Mouse (Mus musculus) adrenal gland, adult (tissue): ENCODE data around the gene Tcam1.

Experiments
- DNase-seq, 2 experiments: peaks; one replicate each; pipeline ENCODE4 v3.0.0; 2022 to 2023; ENCODE audit warnings: low spot score in 1 of 2; ENCODE audit not compliant: inconsistent age in 2 of 2

Gene Tcam1

DNA sequence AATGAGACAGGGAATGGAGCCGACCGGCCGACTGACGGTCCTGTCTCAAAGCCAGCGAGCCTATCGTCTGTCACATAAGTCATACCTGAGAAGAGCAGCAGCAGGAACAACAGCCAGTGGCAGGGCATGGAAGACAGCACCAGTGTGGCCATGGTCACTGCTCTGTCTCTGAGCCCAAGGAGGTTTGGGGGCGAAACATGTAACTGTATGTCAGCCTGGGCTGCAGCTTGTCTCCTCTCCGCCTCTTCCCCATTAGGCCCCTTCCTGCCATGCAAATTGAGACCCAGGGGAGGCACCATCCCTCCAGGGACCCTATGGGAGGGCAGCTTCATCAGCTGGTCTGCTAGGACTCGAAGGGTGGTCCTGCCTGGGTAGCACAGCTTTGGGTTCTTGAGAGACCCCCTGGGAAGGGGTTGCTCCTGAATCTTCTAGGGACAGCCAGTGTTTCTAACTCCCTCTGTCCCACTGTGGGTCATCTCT, 37.9 kb downstream of the Tcam1 start, which contains the start of gene Cd79b:
TSS of gene Cd79b (minus strand) at position 430 of the 480 bp plus-strand sequence.
- DNase-seq = no peak

DNA sequence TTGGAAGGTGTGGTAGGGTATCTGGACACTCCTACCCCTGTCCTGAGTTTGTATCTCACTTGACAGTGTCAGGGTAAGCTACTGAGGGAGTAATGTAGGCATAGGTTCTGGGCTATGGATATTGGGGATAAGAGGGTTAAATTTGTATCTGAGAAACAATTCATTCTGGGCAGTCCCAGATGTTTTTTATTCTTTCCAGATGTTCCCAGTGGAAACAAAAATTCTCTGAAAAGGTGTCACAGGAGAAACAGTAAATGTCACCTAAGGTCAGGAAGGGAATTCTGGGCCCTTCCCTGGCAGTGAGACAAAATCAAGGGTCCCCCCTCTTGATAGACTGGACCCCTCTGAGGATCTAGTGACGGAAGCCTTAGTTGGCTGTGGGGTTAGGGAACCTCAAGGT, 39.9 kb downstream of the Tcam1 start:
- no peak for DNase-seq

DNA sequence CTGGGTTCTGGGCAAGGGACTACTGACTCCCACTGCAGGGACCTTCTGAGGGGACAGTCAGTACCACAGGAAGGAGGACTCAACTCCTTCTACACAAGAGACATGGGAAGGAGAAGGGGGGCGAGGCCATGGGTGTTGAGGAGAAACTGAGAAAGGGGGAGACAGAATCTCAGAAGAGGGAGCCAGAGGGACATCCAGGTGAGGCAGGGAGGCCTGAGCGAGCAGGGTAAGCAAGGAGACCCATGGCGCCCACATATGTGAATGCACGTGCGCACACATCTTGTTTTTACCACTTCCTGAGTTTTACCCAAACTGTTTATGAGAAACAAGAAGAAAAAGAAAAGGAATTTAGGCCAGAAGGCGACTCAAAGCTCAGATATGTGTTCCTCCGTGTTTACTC, 41.3 kb downstream of the Tcam1 start:
- no peak for DNase-seq

- DNase-seq = peak in 1 of 2 experiments; percentile 36
These were observed 42.2 kb downstream of the Tcam1 start for GRCm38 (mm10) chr11:106318406-106319366.

DNA sequence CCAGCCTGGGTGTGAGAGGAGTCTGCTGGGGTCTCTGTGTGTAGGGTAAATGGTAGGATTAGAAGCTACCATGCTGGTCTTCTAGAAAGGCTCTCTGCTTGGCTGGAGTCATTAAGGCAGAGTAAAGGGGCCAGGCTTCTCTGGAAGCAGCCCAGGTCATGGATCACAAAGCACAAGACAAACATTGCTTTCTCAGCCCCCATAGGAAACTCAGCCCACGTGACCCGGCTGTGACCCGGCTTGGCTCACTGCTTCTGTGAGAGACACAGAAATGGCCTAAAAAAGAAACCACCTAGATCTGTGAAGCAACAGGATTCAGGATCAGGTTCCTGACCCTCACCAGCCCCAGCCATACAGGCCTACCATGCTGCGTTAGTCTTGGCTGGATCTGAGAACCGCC, 48.4 kb downstream of the Tcam1 start:
- no peak for DNase-seq

GRCm38 (mm10) chr11:106325566-106326206, 49.2 kb downstream of the Tcam1 start:
- peak; percentile 42 to 82 for DNase-seq

GRCm38 (mm10) chr11:106326475-106326874, 50.0 kb downstream of the Tcam1 start:
- DNase-seq = no peak

DNA sequence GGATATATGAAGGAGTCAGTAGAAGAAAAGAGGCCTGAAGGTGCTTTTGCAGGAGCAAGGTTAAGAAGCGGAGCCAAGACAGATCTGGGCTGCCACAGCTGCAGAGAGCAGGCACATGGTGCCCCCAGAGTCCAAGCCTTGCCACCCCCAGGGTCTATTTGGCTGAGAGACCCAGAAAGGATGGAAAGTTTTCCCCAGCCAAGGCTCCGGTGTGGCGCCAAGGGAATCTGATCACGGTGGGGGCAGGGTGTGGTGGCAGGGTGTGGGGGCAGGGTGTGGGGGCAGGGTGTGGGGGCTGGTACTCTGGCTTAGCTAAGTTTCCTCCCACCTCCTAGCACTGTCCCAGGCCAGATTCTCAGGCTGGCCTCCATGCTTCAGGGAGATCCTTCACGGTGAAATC, 52.0 kb downstream of the Tcam1 start:
- DNase-seq = no peak

DNA sequence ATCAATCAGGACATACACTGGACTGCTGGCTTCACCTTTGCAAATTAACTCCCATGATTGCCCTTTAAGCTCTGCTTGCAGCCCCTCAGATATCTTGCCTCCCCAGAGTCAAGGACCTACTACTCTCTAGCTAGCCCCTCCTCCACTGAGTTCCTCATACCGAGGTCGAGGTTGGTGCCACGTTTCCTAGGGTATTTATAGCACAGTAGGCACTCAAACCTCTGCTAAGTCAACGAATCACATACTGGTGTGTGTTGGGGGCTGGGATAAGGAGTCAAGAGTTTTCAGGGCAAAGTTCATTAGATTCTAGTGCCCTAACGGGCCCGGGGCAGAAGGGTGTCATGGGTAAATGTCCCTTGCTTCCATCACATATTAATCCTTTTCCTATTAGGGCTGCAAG, 52.7 kb downstream of the Tcam1 start:
- no peak for DNase-seq

DNA sequence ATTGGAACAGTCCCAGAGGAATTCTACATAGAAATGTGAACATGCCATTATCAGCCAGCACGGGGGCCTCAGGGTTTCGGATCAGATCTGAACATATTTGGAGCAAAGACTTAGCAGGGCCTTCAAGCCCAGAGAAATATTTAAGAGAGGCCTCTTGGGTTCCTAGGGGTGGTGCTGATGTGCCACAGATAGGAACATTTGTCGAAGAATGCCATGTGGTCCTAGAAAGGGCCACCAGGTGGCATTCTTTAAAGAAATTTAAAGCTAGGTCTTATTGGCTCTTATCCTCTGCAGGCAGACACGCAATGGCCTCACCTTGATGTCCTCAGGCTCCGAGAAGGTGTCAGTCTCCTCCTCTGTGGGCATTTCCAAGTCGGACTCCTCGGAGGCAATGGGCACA, 53.2 kb downstream of the Tcam1 start:
- DNase-seq = peak; percentile 24 to 76

- no peak for DNase-seq
These were observed 56.0 kb downstream of the Tcam1 start for GRCm38 (mm10) chr11:106332458-106332857.

- no peak for DNase-seq
These were observed 57.6 kb downstream of the Tcam1 start for GRCm38 (mm10) chr11:106334066-106334465.

DNA sequence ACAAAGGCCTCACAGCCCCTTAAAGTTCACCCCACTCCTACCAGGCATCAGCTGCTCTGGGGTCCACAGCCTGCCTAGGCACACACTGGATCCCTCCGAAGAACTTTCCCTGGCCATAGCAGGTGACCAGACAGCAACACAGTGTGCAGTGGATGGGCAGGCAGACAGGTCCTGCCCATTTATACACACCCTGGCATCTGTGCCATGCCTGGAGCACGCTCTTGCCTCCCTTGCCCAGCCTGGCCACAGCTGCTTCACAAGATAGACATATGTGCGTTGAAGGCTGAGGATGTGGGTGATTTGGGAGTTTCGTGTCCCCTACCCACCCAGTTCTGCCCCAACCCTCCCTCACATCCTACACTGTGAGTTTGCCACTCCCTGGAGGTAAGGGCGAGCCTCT, 61.6 kb downstream of the Tcam1 start:
- DNase-seq = no peak
